Mouse (Mus musculus) lung, embryonic 16.5 days (tissue): Measurements from ENCODE around the gene Stac3. TPM values are rescaled to one million over a fixed set of nuclear protein-coding genes. Genes with fewer than 3 reads are reported as not detected.

Experiments used
- ATAC-seq: fragments of 200-750 bp; cut with Nextera tagmentation; 2 replicates; pipeline ENCODE4 v1.8.0; 2017; ENCODE audit warnings: low read depth, mild to moderate bottlenecking, moderate library complexity
- H3K27ac ChIP-seq: fragments of 300-500 bp; sonication (generic); 2 replicates; pipeline ENCODE4 v1.5.1; 2014; ENCODE audit warnings: mild to moderate bottlenecking, control low read depth, low read length
- H3K27me3 ChIP-seq: fragments of 300-500 bp; sonication (generic); 2 replicates; pipeline ENCODE4 v1.6.1; 2014; ENCODE audit warnings: low read depth, low read length, mixed read lengths; ENCODE audit not compliant: control insufficient read depth, insufficient read depth
- H3K36me3 ChIP-seq: fragments of 300-500 bp; sonication (generic); 2 replicates; pipeline ENCODE4 v1.6.1; 2014; ENCODE audit warnings: low read length; ENCODE audit not compliant: control insufficient read depth, insufficient read depth
- H3K4me1 ChIP-seq: fragments of 300-500 bp; sonication (generic); replicated peaks from 2 replicates; pipeline ENCODE4 v1.6.1; 2014; ENCODE audit warnings: low read length, mixed read lengths; ENCODE audit not compliant: control insufficient read depth, insufficient read depth
- H3K4me2 ChIP-seq: fragments of 300-500 bp; sonication (generic); 2 replicates; pipeline ENCODE4 v1.6.1; 2014; ENCODE audit warnings: low read depth, low read length, control low read depth
- H3K4me3 ChIP-seq: fragments of 300-500 bp; sonication (generic); 2 replicates; pipeline ENCODE4 v1.5.1; 2014; ENCODE audit warnings: mild to moderate bottlenecking, low read length, control low read depth
- H3K9ac ChIP-seq: fragments of 300-500 bp; sonication (generic); 2 replicates; pipeline ENCODE4 v1.6.1; 2014; ENCODE audit warnings: low read length, control low read depth
- H3K9me3 ChIP-seq: fragments of 300-500 bp; sonication (generic); 2 replicates; pipeline ENCODE4 v1.6.1; 2016; ENCODE audit warnings: low read length; ENCODE audit not compliant: control insufficient read depth
- WGBS: fragments of 180-500 bp; shearing (Covaris S2); extraction: QIAGEN DNeasy Blood & Tissue Kit; methylation state at CpG from one replicate; pipeline ENCODE4 v1.1.7; 2014; 5-methylcytosine and 5-hydroxymethylcytosine counted together
- polyA plus RNA-seq: library from polyadenylated mRNA; unstranded; fragments of >200 nt; fragmentation: Nextera tagmentation; extraction: Ambion mirVana; gene quantifications from 2 replicates; pipeline ENCODE4 v1.2.1, GENCODE M21; 2015

The Stac3 gene
- polyA plus RNA-seq, 1 experiment from 2014 or later = 1.8 TPM

DNA sequence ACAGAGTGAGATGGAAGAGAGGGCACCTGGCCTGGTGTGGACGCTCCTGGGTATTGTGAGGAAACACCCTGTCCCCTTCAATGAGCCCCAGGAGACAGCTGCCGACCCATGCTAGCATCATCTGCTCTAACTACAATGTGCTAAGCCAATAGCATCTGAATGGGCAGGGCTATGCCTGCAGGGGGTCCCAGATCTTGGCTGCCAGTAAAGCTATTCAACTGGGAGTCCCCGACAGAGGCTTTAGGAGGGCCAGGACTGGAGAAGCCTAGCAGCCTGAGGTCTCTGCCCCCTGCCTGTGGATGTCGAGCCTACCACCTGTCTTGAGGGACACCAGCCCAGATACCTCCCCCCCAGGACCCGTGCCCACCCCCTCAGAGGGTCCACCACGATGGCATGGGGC, 41.2 kb downstream of the Stac3 start:
- H3K27me3 ChIP-seq = no peaks in the 10 kb centered on the region
- no peak overlapping the region for H3K27ac ChIP-seq
- ATAC-seq = no peak
- H3K4me2 ChIP-seq = no peak overlapping the region
- H3K4me1 ChIP-seq = no peaks in the 10 kb centered on the region
- H3K4me3 ChIP-seq = no peak overlapping the region
- 57% methylated on average over 6 of the region's 6 CpGs for whole genome bisulfite sequencing
- no peak overlapping the region for H3K9ac ChIP-seq
- no peaks in the 10 kb centered on the region for H3K9me3 ChIP-seq
- peaks cover 29% of the 10 kb centered on the region for H3K36me3 ChIP-seq

DNA sequence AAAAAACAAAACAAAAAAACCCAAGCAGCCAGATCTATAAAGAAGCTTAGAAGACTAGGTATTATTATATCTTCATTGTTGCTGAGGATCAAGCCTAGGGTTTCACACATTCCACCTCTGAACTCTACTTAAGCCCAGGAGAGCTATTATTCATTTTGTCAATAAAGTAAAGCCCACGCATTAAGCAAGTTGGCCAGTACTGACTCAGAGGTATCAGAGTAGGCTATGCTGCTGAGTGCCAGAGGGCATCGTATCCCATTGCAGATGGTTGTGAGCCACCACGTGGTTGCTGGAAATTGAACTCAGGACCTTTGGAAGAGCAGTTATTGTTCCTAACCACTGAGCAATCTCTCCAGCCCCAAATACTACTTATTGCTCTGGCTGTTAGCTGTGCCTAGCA, 42.4 kb downstream of the Stac3 start:
- no peak overlapping the region for H3K4me2 ChIP-seq
- no peak overlapping the region for H3K9ac ChIP-seq
- WGBS = 72% methylated on average over 3 of the region's 3 CpGs
- no peaks in the 10 kb centered on the region for H3K4me1 ChIP-seq
- H3K27ac ChIP-seq = no peak overlapping the region
- H3K36me3 ChIP-seq = peaks cover 38% of the 10 kb centered on the region
- no peaks in the 10 kb centered on the region for H3K9me3 ChIP-seq
- H3K4me3 ChIP-seq = no peak overlapping the region
- H3K27me3 ChIP-seq = no peaks in the 10 kb centered on the region
- ATAC-seq = no peak

GRCm38 (mm10) chr10:127544375-127544774, 42.9 kb downstream of the Stac3 start:
- Histone ChIP-seq H3K4me1 (no peaks in the 10 kb centered on the region), H3K27ac (no peak overlapping the region), H3K4me2 (no peak overlapping the region), H3K36me3 (peaks cover 40% of the 10 kb centered on the region), H3K9me3 (no peaks in the 10 kb centered on the region), H3K9ac (no peak overlapping the region), H3K27me3 (no peaks in the 10 kb centered on the region), H3K4me3 (no peak overlapping the region)
- WGBS = 79% methylated on average over 20 of the region's 20 CpGs
- no peak for ATAC-seq

- no peak overlapping the region for H3K9ac ChIP-seq
- no peak overlapping the region for H3K27ac ChIP-seq
- H3K4me1 ChIP-seq = no peaks in the 10 kb centered on the region
- H3K4me3 ChIP-seq = no peak overlapping the region
- H3K27me3 ChIP-seq = no peaks in the 10 kb centered on the region
- no peak for ATAC-seq
- H3K9me3 ChIP-seq = no peaks in the 10 kb centered on the region
- H3K36me3 ChIP-seq = peaks cover 51% of the 10 kb centered on the region
- H3K4me2 ChIP-seq = no peak overlapping the region
- WGBS = 80% methylated on average over 7 of the region's 7 CpGs
Observed at GRCm38 (mm10) chr10:127546505-127546904, 45.0 kb downstream of the Stac3 start.

GRCm38 (mm10) chr10:127548236-127548635, 46.8 kb downstream of the Stac3 start:
- H3K27ac ChIP-seq = no peak overlapping the region
- H3K27me3 ChIP-seq = no peaks in the 10 kb centered on the region
- no peaks in the 10 kb centered on the region for H3K4me1 ChIP-seq
- no peak overlapping the region for H3K4me3 ChIP-seq
- no peaks in the 10 kb centered on the region for H3K9me3 ChIP-seq
- H3K36me3 ChIP-seq = peaks cover 48% of the 10 kb centered on the region
- 90% methylated on average over 15 of the region's 15 CpGs for WGBS
- no peak overlapping the region for H3K9ac ChIP-seq
- no peak for ATAC-seq
- H3K4me2 ChIP-seq = no peak overlapping the region

- Histone ChIP-seq H3K27ac (no peak overlapping the region), H3K4me3 (no peak overlapping the region), H3K9ac (no peak overlapping the region), H3K9me3 (no peaks in the 10 kb centered on the region), H3K27me3 (no peaks in the 10 kb centered on the region), H3K4me2 (no peak overlapping the region), H3K36me3 (peaks cover 52% of the 10 kb centered on the region), H3K4me1 (no peaks in the 10 kb centered on the region)
- 84% methylated on average over 17 of the region's 17 CpGs for WGBS
- ATAC-seq = no peak
Observed at GRCm38 (mm10) chr10:127549892-127550291, 48.4 kb downstream of the Stac3 start.

DNA sequence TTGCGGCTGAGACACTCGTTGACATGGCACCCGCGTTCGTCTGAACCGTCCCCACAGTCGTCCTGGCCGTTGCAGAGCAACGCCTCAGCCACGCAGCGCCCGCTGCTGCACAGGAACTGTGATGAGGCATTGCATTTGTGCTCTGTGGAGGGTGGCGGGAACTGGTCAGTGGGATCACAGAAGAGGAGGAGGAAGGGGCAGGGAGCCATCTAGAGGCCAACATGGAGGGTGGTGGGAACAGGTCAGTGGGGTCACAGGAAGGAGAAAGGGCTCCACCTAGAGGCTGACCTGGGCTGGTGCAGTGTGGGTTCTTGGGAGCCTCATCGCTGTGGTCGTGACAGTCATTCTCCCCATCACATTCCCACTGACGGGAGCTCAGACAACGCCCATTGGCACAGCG, 54.2 kb downstream of the Stac3 start:
- WGBS = 73% methylated on average over 18 of the region's 18 CpGs
- no peak for ATAC-seq
- peaks cover 63% of the 10 kb centered on the region for H3K36me3 ChIP-seq

DNA sequence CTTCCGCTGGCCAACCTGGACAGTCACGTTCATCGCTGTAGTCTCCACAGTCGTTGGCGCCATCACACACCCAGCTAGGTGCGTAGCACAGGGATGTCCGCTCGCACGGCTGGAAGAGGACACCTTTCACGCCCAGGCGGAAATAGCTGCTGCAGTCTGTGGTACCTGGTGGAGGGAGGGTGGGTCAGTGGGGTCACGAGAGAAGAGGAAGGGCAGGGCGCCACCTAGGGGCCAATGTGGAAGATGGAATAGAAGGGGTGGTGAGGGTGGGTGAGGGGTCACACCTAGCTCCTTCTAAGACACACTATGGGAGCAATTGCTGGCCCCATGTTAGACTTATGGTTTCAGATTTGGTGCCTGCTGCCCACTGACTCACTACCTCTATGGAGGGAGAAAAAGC, 55.9 kb downstream of the Stac3 start:
- 84% methylated on average over 13 of the region's 13 CpGs for WGBS
- no peak for ATAC-seq

More for the DNA sequence above, 54.2 kb downstream of the Stac3 start:
- H3K4me1 ChIP-seq = no peaks in the 10 kb centered on the region
- no peaks in the 10 kb centered on the region for H3K27me3 ChIP-seq
- H3K4me3 ChIP-seq = no peak overlapping the region
- H3K4me2 ChIP-seq = no peak overlapping the region
- H3K27ac ChIP-seq = no peak overlapping the region
- H3K9ac ChIP-seq = no peak overlapping the region
- no peaks in the 10 kb centered on the region for H3K9me3 ChIP-seq

More for the DNA sequence above, 55.9 kb downstream of the Stac3 start:
- Histone ChIP-seq H3K27me3 (no peaks in the 10 kb centered on the region), H3K4me3 (no peak overlapping the region), H3K4me1 (no peaks in the 10 kb centered on the region), H3K9ac (no peak overlapping the region), H3K27ac (no peak overlapping the region), H3K4me2 (no peak overlapping the region), H3K9me3 (no peaks in the 10 kb centered on the region), H3K36me3 (peaks cover 53% of the 10 kb centered on the region)
